In the genomic region with DNA sequence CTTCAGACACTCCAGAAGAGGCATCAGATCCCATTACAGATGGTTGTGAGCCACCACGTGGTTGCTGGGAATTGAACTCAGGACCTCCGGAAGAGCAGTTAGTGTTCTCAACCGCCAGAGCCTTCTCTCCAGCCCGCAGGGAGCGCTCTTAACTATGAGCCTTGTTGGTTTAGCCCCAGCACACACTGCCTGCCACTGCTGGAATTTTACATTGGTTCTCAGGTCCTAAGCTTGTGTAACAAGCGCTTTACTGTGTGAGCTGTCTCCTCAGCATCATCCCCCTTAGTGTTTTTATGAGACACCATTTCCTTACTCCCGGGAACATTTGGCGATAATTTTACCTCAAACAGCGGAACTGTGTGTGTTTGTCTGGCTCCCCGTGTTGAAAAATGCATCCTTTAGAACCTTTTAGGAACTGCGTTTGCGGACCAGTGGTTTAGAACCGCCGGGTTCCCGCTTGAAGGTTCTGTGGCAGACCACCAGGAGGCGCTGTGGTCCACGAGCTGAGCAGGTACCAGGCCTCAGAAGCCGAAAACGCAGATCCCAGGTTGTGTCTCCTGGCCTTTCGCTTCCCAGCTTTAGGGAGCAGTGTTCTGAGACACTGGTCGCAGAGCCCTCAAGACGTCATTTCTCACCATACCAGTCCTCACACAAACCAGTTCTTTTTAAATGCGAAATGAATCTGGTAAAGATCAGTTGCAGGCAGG, we compare ENCODE assay signal across 8 mouse cellular contexts. TPM values are rescaled to one million over a fixed set of nuclear protein-coding genes. Genes with fewer than 3 reads are reported as not detected.
DNase-seq lines count a peak whose midpoint lies in the region.

No protein-coding gene starts in this region.

- peak; percentile 77 to 78 for DNase-seq in B cell, adult 2 months
- DNase-seq in ZHBTc4 (ENCODE audit: low read depth, low spot score), result peak; percentile 92
- DNase-seq in cerebellum, postnatal 36 days, result peak; percentile 91 to 93
- DNase-seq in gastrocnemius, postnatal 10 days, result peak; percentile 85
- DNase-seq in layer of hippocampus, adult 11-12 months (ENCODE audit: low spot score), result peak; percentile 77
- DNase-seq in lung, postnatal 10 days, result peak; percentile 81
- DNase-seq in retina, postnatal 1 day, result peak; percentile 69
- peak; percentile 67 for DNase-seq in urinary bladder, adult 2 months (ENCODE audit: low spot score)

RNA-seq across cellular contexts. Expression of a gene that starts 24.7 kb away (rescaled TPM):
- total RNA-seq in gastrocnemius, postnatal 10 days (2021), result 1 to 10 TPM; 5.2 to 8.4 TPM
- polyA plus RNA-seq in urinary bladder, adult 2 months (2012; rRNA removed), result 5.0 and 6.7 TPM in 2 replicates

Comparison
In these comparisons a context has a peak if more than half of its experiments do, and no peak if none do; other contexts are left out.
1. Peak in every context shown above with its lines: DNase-seq.